Comparison of ENCODE assay signal across 8 mouse cellular contexts in genomic region chr8:46470091-46470791, GRCm38 (mm10). TPM values are rescaled to one million over a fixed set of nuclear protein-coding genes. Genes with fewer than 3 reads are reported as not detected.
DNase-seq lines count a peak whose midpoint lies in the region; ATAC-seq and TF ChIP-seq lines count a peak whose summit lies in the region.

No protein-coding gene starts in this region.

- ATAC-seq in forebrain, embryonic 16.5 days, result peak; percentile 19
- ATAC-seq in limb, embryonic 14.5 days (ENCODE audit: low FRiP score, low read depth), result 0 out of 2 replicates have a peak, but pooled peaks have one; percentile 4

- H3K27ac ChIP-seq in forebrain, embryonic 16.5 days (ENCODE audit: low read length), result no peak overlapping the region
- no peak overlapping the region for H3K27ac ChIP-seq in limb, embryonic 14.5 days (replicated peaks; ENCODE audit: low read depth, low read length)

- peak overlapping the region; percentile 92 for H3K4me2 ChIP-seq in forebrain, embryonic 16.5 days (ENCODE audit: low read length)
- H3K4me2 ChIP-seq in limb, embryonic 14.5 days (replicated peaks; ENCODE audit: low read depth, low read length, severe bottlenecking), result peak overlapping the region; percentile 88

- no peaks in the 10 kb centered on the region for H3K27me3 ChIP-seq in forebrain, embryonic 16.5 days (replicated peaks; ENCODE audit: control insufficient read depth, insufficient read depth, low read length)
- H3K27me3 ChIP-seq in limb, embryonic 14.5 days (ENCODE audit: control insufficient read depth, insufficient read depth, low read length), result no peaks in the 10 kb centered on the region

- H3K4me1 ChIP-seq in forebrain, embryonic 16.5 days (replicated peaks; ENCODE audit: control insufficient read depth, insufficient read depth, low read length), result peaks cover 5% of the 10 kb centered on the region; the same call in 1 of the 2 replicates
- peaks cover 4% of the 10 kb centered on the region; the same call in 1 of the 2 replicates for H3K4me1 ChIP-seq in limb, embryonic 14.5 days (ENCODE audit: control insufficient read depth, insufficient read depth, low read length)

- TF ChIP-seq POLR2A in limb, embryonic 14.5 days (IDR thresholded peaks at IDR 0.05; ENCODE audit: borderline replicate concordance, extremely low read depth, insufficient read depth, insufficient read length), result no peak

- peak; percentile 33 for DNase-seq in kidney, postnatal 14 days
- no peak for DNase-seq in kidney, postnatal 10 days
- peak; percentile 75 for DNase-seq in adrenal gland, postnatal 10 days
- DNase-seq in limb, embryonic 14.5 days (ENCODE audit: low spot score), result no peak
- DNase-seq in neural tube, embryonic 10.5 days (ENCODE audit: extremely low spot score, low spot score), result peak; percentile 98
- DNase-seq in right cerebral cortex, postnatal 25 days, result no peak
- DNase-seq in embryo, embryonic 11 days, result no peak

- no peak overlapping the region for H3K9ac ChIP-seq in forebrain, embryonic 16.5 days (replicated peaks; ENCODE audit: low read depth, low read length)
- H3K9ac ChIP-seq in limb, embryonic 14.5 days (ENCODE audit: low read depth, low read length, severe bottlenecking), result no peak overlapping the region

- H3K9me3 ChIP-seq in forebrain, embryonic 16.5 days (ENCODE audit: control insufficient read depth, low read length), result no peaks in the 10 kb centered on the region
- H3K9me3 ChIP-seq in limb, embryonic 14.5 days (ENCODE audit: control insufficient read depth, low read length), result no peaks in the 10 kb centered on the region

- H3K4me3 ChIP-seq in forebrain, embryonic 16.5 days (replicated peaks; ENCODE audit: low read length), result peak overlapping the region; percentile 91
- peak overlapping the region; percentile 82 for H3K4me3 ChIP-seq in limb, embryonic 14.5 days (replicated peaks; ENCODE audit: low read length)

- H3K36me3 ChIP-seq in forebrain, embryonic 16.5 days (ENCODE audit: control insufficient read depth, insufficient read depth), result no peaks in the 10 kb centered on the region
- no peaks in the 10 kb centered on the region for H3K36me3 ChIP-seq in limb, embryonic 14.5 days (ENCODE audit: control insufficient read depth, insufficient read depth, low read length)

- 42% methylated on average over 15 of the region's 15 CpGs for WGBS in forebrain, embryonic 16.5 days
- WGBS in limb, embryonic 14.5 days, result 43% methylated on average over 15 of the region's 15 CpGs

RNA-seq across cellular contexts. Expression of gene Acsl1, which starts 0.6 kb away (rescaled TPM):
- total RNA-seq in adrenal gland, postnatal 10 days (2021), result 100 to 1,000 TPM; 915 to 931 TPM
- 11.4 and 13.1 TPM in 2 replicates for polyA plus RNA-seq in forebrain, embryonic 16.5 days (2015; fragmentation: Nextera tagmentation; extraction: Ambion mirVana)
- 16.9 and 20.7 TPM in 2 replicates for polyA plus RNA-seq in limb, embryonic 14.5 days (2012; rRNA removed)
- polyA plus RNA-seq in limb, embryonic 14.5 days (2014; fragmentation: Nextera tagmentation; extraction: Ambion mirVana), result 27.1 and 33.9 TPM in 2 replicates

Comparison
In these comparisons a context has a peak if more than half of its experiments do, and no peak if none do; other contexts are left out.
1. DNase-seq: peak in kidney, postnatal 14 days (single experiment), adrenal gland, postnatal 10 days (single experiment) and neural tube, embryonic 10.5 days (single experiment); none in kidney, postnatal 10 days (single experiment), limb, embryonic 14.5 days (single experiment), right cerebral cortex, postnatal 25 days (single experiment) and embryo, embryonic 11 days (single experiment).